Mouse (Mus musculus) limb, embryonic 11.5 days (tissue): ENCODE results near the gene Scaf1. TPM values are rescaled to one million over a fixed set of nuclear protein-coding genes. Genes with fewer than 3 reads are reported as not detected.
"Not testable (repeated sequence)": the region's sequence is repeated elsewhere in the genome, so short reads cannot be mapped to it uniquely, and the experiment has no call there.

ENCODE experiments used
- ATAC-seq: fragments of 200-750 bp; cut with Nextera tagmentation; 2 replicates; pipeline ENCODE4 v1.8.0; 2017; ENCODE audit warnings: low read depth; ENCODE audit not compliant: insufficient number of reproducible peaks, low FRiP score, low TSS enrichment
- DNase-seq: peaks from one replicate; pipeline ENCODE4 v3.0.0-alpha.2; 2015; ENCODE audit warnings: low spot score
- H3K27ac ChIP-seq: fragments of 300-500 bp; sonication (generic); replicated peaks from 2 replicates; pipeline ENCODE4 v1.5.1; 2014; ENCODE audit warnings: low read depth, mild to moderate bottlenecking, low read length
- H3K27me3 ChIP-seq: fragments of 300-500 bp; sonication (generic); 2 replicates; pipeline ENCODE4 v1.6.1; 2014; ENCODE audit warnings: mild to moderate bottlenecking, low read length, mixed read lengths; ENCODE audit not compliant: control insufficient read depth, insufficient read depth
- H3K36me3 ChIP-seq: fragments of 300-500 bp; sonication (generic); 2 replicates; pipeline ENCODE4 v1.6.1; 2014; ENCODE audit warnings: mild to moderate bottlenecking, low read length, moderate library complexity, mixed read lengths; ENCODE audit not compliant: control insufficient read depth, insufficient read depth
- H3K4me1 ChIP-seq: fragments of 300-500 bp; sonication (generic); 2 replicates; pipeline ENCODE4 v1.6.1; 2014; ENCODE audit warnings: low read length, mixed read lengths; ENCODE audit not compliant: control insufficient read depth, insufficient read depth
- H3K4me2 ChIP-seq: fragments of 300-500 bp; sonication (generic); 2 replicates; pipeline ENCODE4 v1.6.1; 2014; ENCODE audit warnings: low read depth, mild to moderate bottlenecking, moderate library complexity; ENCODE audit not compliant: severe bottlenecking
- H3K4me3 ChIP-seq: fragments of 300-500 bp; sonication (generic); 2 replicates; pipeline ENCODE4 v1.5.1; 2014; ENCODE audit warnings: low read depth, low read length
- H3K9ac ChIP-seq: fragments of 300-500 bp; sonication (generic); 2 replicates; pipeline ENCODE4 v1.6.1; 2014; ENCODE audit warnings: mild to moderate bottlenecking, low read length
- H3K9me3 ChIP-seq: fragments of 300-500 bp; sonication (generic); 2 replicates; pipeline ENCODE4 v1.6.1; 2016; ENCODE audit warnings: low read length; ENCODE audit not compliant: control insufficient read depth
- WGBS: fragments of 180-500 bp; shearing (Covaris S2); extraction: QIAGEN DNeasy Blood & Tissue Kit; methylation state at CpG from one replicate; pipeline ENCODE4 v1.1.7; 2014; 5-methylcytosine and 5-hydroxymethylcytosine counted together
- polyA plus RNA-seq: library from polyadenylated mRNA; unstranded; fragments of >200 nt; fragmentation: Nextera tagmentation; extraction: Ambion mirVana; gene quantifications from 2 replicates; pipeline ENCODE4 v1.2.1, GENCODE M21; 2014

Gene Scaf1
- polyA plus RNA-seq, 1 experiment from 2014 or later = 52.0 TPM

GRCm38 (mm10) chr7:45025601-45026220 lies 9.5 kb upstream of the Scaf1 start:
- no peak for DNase-seq
- no peak overlapping the region for H3K27ac ChIP-seq
- WGBS = 71% methylated on average over 8 of the region's 8 CpGs

GRCm38 (mm10) chr7:45024281-45025248 lies 8.4 kb upstream of the Scaf1 start:
- 0 out of 2 replicates have a peak, but pooled peaks cover 2% of the 10 kb centered on the region for H3K4me1 ChIP-seq
- ATAC-seq (no peak), DNase-seq (no peak)
- H3K4me2 ChIP-seq = no peak overlapping the region
- H3K9me3 ChIP-seq = no peaks in the 10 kb centered on the region
- no peak overlapping the region for H3K27ac ChIP-seq
- WGBS = 88% methylated on average over 15 of the region's 15 CpGs
- no peak overlapping the region for H3K4me3 ChIP-seq
- peaks cover 19% of the 10 kb centered on the region for H3K36me3 ChIP-seq
- no peaks in the 10 kb centered on the region for H3K27me3 ChIP-seq
- H3K9ac ChIP-seq = no peak overlapping the region

More at GRCm38 (mm10) chr7:45025601-45026220, 9.5 kb upstream of the Scaf1 start:
- Histone ChIP-seq H3K36me3 (peaks cover 28% of the 10 kb centered on the region), H3K9me3 (no peaks in the 10 kb centered on the region), H3K4me2 (no peak overlapping the region), H3K9ac (no peak overlapping the region), H3K4me3 (no peak overlapping the region), H3K27me3 (no peaks in the 10 kb centered on the region), H3K4me1 (0 out of 2 replicates have a peak, but pooled peaks cover 2% of the 10 kb centered on the region)
- no peak for ATAC-seq

DNA sequence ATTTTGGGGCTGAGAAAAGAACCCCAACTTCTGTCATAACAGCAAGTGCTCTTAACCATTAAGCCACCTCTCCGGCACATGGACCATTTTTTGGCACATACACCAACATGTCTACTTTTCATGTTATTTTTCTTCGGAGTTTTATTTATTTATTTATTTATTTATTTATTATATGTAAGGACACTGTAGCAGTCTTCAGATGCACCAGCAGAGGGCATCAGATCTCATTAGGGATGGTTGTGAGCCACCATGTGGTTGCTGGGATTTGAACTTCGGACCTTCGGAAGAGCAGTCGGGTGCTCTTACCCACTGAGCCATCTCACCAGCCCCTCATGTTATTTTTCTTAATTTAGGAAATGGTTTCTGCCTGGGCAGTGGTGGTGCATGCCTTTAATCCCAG lies 7.5 kb upstream of the Scaf1 start:
- not testable (repeated sequence) for H3K4me3 ChIP-seq, H3K4me1 ChIP-seq, H3K27ac ChIP-seq, ATAC-seq, H3K27me3 ChIP-seq, DNase-seq, H3K9me3 ChIP-seq, H3K4me2 ChIP-seq, H3K9ac ChIP-seq
- H3K36me3 ChIP-seq = peaks cover 16% of the 10 kb centered on the region
- WGBS = 75% methylated on average over 5 of the region's 5 CpGs

DNA sequence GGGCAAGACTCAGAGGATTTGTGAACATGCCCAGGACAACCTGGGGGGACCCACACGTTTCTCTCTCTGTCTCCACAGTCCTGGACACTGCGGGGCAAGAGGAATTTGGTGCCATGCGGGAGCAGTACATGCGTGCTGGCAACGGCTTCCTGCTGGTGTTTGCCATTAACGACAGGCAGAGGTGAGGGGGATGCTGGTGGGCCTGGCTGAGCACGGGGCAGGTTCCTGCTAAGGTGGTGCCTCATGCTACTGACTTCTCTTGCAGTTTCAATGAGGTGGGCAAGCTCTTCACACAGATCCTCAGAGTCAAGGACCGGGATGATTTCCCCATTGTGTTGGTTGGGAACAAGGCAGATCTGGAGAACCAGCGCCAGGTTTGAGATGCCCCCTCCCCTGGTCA lies 4.1 kb upstream of the Scaf1 start:
- DNase-seq = no peak
- no peak overlapping the region for H3K4me3 ChIP-seq
- no peaks in the 10 kb centered on the region for H3K36me3 ChIP-seq
- H3K27me3 ChIP-seq = no peaks in the 10 kb centered on the region
- H3K9me3 ChIP-seq = no peaks in the 10 kb centered on the region
- no peak for ATAC-seq
- H3K4me2 ChIP-seq = no peak overlapping the region
- WGBS = 69% methylated on average over 9 of the region's 9 CpGs
- H3K9ac ChIP-seq = no peak overlapping the region
- H3K4me1 ChIP-seq = peaks cover 4% of the 10 kb centered on the region; the same call in 1 of the 2 replicates
- H3K27ac ChIP-seq = no peak overlapping the region

DNA sequence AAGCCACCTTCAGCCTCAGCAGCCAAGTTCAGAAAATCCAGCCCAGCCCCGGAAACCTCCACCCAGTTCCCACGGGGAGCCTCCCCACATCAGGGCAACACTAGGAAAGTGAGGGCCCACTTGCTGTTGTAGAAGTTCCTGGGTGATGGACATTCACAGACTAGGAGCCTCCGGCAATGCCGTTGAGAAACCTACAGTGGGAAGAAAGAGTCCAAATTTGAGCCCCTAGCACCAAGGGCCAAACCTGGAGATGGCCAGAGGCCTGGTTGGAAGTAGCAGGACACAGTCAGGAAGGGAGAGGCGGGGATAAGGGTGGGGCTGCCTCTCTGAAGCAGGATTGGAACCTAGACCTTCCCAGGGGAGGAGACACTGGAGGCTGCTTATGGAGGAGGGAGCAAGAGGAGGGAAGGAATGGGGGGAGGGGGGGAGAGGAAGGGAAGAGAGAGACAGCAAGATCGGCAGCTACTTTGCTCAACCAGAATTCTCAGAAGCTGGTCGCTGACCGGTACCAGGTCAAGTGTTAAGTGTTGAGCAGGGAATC lies 2.9 kb upstream of the Scaf1 start:
- H3K4me1 ChIP-seq = peaks cover 9% of the 10 kb centered on the region
- no peaks in the 10 kb centered on the region for H3K27me3 ChIP-seq
- H3K4me3 ChIP-seq = no peak overlapping the region
- ATAC-seq = no peak
- H3K4me2 ChIP-seq = no peak overlapping the region; the same call in 1 of the 2 replicates
- no peak for DNase-seq
- 35% methylated on average over 8 of the region's 8 CpGs for WGBS
- H3K9me3 ChIP-seq = no peaks in the 10 kb centered on the region
- no peak overlapping the region for H3K9ac ChIP-seq
- H3K27ac ChIP-seq = no peak overlapping the region
- no peaks in the 10 kb centered on the region for H3K36me3 ChIP-seq

- H3K4me2 ChIP-seq = peak within 1 kb of the TSS; percentile 89
- peaks cover 3% of the 10 kb centered on the region; the same call in 1 of the 2 replicates for H3K36me3 ChIP-seq
- peak; percentile 90 for ATAC-seq
- H3K27ac ChIP-seq = peak within 1 kb of the TSS; percentile 66
- peaks cover 9% of the 10 kb centered on the region for H3K4me1 ChIP-seq
- H3K27me3 ChIP-seq = no peaks in the 10 kb centered on the region
- DNase-seq = peak; percentile 87
- H3K4me3 ChIP-seq = peak within 1 kb of the TSS; percentile 93
- under 1% methylated on average over 36 of the region's 36 CpGs for WGBS
- peak within 1 kb of the TSS; percentile 64 for H3K9ac ChIP-seq
- H3K9me3 ChIP-seq = no peaks in the 10 kb centered on the region
Measured at GRCm38 (mm10) chr7:45017242-45018061, 1.3 kb upstream of the Scaf1 start, which contains the start of gene Rras. Rras (plus strand) TSS chr7:45017961.

- Histone ChIP-seq H3K27me3 (no peaks in the 10 kb centered on the region), H3K36me3 (peaks cover 9% of the 10 kb centered on the region; the same call in 1 of the 2 replicates), H3K4me3 (peak overlapping the region; percentile 93), H3K4me1 (peaks cover 9% of the 10 kb centered on the region), H3K27ac (peak overlapping the region; percentile 66), H3K9ac (peak overlapping the region; percentile 38), H3K4me2 (peak overlapping the region; percentile 89), H3K9me3 (no peaks in the 10 kb centered on the region)
- WGBS = 4% methylated on average over 4 of the region's 4 CpGs
- no peak for ATAC-seq
- DNase-seq = no peak
Measured at GRCm38 (mm10) chr7:45016761-45017160, 598 bp upstream of the Scaf1 start.
